Mouse (Mus musculus) lung, adult 2 months (tissue): ENCODE results near the gene Bend4. TPM values are rescaled to one million over a fixed set of nuclear protein-coding genes. Genes with fewer than 3 reads are reported as not detected.

Experiments
- DNase-seq: peaks from one replicate; pipeline ENCODE4 v3.0.0; 2022
- H3K4me1 ChIP-seq: fragments of 200-500 bp; 2 replicates; pipeline ENCODE4 v1.6.1; 2011; ENCODE audit warnings: low read length; ENCODE audit not compliant: control insufficient read depth, insufficient read depth
- H3K4me3 ChIP-seq: fragments of 200-500 bp; replicated peaks from 2 replicates; pipeline ENCODE3; 2011; ENCODE audit warnings: low read depth, mild to moderate bottlenecking, control low read depth, low read length; ENCODE audit errors: extremely low read depth
- CTCF ChIP-seq: fragments of 200-500 bp; IDR thresholded peaks from 2 replicates; pipeline ENCODE4 v1.5.1; 2011; ENCODE audit warnings: mild to moderate bottlenecking, low read length, control low read depth; ENCODE audit not compliant: insufficient read depth
- POLR2A ChIP-seq: fragments of 200-500 bp; IDR thresholded peaks from 2 replicates; pipeline ENCODE4 v1.6.1; 2011; ENCODE audit warnings: low read depth, mild to moderate bottlenecking, control low read depth, low read length, borderline replicate concordance; ENCODE audit errors: extremely low read depth
- WGBS: fragments of 180-500 bp; shearing (Covaris S2); methylation state at CpG from one replicate; pipeline ENCODE4 v1.1.7; 2018; 5-methylcytosine and 5-hydroxymethylcytosine counted together
- polyA plus RNA-seq: library from polyadenylated mRNA; depleted of rRNA; stranded (reverse); fragments of >200 nt; gene quantifications from 2 replicates; pipeline ENCODE4 v1.2.3, GENCODE M21; 2012

Gene Bend4
- polyA plus RNA-seq, 1 experiment, result 0.97 TPM

GRCm38 (mm10) chr5:67444217-67445050 is 16.3 kb upstream of the Bend4 start:
- TF ChIP-seq POLR2A, result no peak
- no peak for TF ChIP-seq CTCF
- no peaks in the 10 kb centered on the region for H3K4me1 ChIP-seq
- H3K4me3 ChIP-seq, result no peak overlapping the region
- whole genome bisulfite sequencing, result 28% methylated on average over 17 of the region's 17 CpGs
- DNase-seq, result no peak

DNA sequence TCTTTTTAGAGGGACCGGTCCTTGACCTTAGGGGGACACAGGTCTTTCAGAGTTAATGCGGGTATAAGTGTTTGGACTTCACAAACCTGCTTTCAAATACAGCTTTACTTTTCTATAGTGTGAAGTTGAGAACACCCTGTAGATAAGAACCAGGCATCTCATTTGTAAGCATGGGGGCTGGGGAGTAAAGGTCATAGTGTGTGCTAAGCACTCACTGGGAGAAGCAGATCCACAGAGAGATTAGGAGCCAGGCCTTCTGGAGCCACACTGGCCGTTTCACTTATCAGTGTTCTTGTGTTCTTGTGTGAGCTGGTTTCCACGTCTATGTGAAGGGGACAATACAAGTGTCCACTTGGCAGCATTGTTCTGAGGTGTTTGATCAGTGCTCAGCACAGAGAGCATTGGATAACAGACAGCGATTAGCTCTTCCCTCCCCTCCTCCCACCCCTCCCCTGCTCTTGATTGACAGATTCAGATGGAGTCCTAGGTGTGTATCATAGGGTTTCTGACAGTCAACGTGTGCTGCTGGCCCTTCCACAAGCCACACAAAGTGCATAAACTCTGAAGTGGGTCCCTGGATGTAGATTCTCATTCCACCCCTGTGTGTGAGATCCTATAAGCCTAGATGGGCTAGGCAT is 14.8 kb upstream of the Bend4 start:
- no peak for TF ChIP-seq CTCF
- TF ChIP-seq POLR2A, result no peak
- WGBS, result 48% methylated on average over 6 of the region's 6 CpGs
- no peaks in the 10 kb centered on the region for H3K4me1 ChIP-seq
- no peak overlapping the region for H3K4me3 ChIP-seq
- no peak for DNase-seq

DNA sequence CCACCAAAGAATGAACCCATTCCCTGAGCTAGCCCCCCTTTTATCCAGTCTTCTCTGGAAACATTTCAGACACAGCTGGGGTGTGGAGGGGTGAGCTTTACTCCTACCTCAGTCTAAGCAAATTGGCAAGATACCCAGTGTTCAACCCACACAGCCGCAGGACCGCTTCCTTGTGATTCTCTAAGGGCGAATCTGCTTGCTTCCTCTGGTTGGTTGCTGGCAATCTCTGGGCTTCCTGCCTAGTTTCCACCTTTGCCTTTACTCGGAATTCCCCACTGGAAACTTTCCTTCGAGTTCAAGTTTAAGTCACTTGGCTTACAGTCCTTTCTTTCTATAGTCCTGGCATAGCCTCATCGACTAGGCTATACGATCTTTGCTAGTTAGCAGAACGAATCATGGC is 12.5 kb upstream of the Bend4 start:
- 74% methylated on average over 8 of the region's 8 CpGs for WGBS
- Histone ChIP-seq H3K4me1 (no peaks in the 10 kb centered on the region), H3K4me3 (no peak overlapping the region)
- TF ChIP-seq CTCF (no peak), POLR2A (no peak)
- no peak for DNase-seq

DNA sequence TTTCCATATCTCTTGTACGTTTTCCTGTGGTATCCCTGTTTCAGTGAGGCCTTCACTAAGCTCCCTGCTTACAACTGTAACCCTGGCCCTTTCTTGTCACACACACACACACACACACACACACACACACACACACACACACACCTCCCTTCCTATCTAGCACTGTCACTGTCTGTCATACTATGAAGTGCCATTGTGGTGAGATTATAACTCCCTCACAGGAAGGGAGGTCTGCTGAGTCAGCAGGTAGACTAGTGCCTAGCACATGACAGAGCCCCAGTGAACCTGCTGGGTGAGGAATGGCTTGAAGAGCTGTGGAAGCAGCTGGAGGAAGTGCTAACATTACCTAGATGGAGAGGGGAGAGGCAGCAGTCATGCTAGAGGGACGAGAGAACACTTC is 9.3 kb upstream of the Bend4 start:
- Histone ChIP-seq H3K4me1 (no peaks in the 10 kb centered on the region), H3K4me3 (no peak overlapping the region)
- no peak for DNase-seq
- TF ChIP-seq POLR2A (no peak), CTCF (no peak)
- WGBS, result 31% methylated on average over 2 of the region's 2 CpGs

DNA sequence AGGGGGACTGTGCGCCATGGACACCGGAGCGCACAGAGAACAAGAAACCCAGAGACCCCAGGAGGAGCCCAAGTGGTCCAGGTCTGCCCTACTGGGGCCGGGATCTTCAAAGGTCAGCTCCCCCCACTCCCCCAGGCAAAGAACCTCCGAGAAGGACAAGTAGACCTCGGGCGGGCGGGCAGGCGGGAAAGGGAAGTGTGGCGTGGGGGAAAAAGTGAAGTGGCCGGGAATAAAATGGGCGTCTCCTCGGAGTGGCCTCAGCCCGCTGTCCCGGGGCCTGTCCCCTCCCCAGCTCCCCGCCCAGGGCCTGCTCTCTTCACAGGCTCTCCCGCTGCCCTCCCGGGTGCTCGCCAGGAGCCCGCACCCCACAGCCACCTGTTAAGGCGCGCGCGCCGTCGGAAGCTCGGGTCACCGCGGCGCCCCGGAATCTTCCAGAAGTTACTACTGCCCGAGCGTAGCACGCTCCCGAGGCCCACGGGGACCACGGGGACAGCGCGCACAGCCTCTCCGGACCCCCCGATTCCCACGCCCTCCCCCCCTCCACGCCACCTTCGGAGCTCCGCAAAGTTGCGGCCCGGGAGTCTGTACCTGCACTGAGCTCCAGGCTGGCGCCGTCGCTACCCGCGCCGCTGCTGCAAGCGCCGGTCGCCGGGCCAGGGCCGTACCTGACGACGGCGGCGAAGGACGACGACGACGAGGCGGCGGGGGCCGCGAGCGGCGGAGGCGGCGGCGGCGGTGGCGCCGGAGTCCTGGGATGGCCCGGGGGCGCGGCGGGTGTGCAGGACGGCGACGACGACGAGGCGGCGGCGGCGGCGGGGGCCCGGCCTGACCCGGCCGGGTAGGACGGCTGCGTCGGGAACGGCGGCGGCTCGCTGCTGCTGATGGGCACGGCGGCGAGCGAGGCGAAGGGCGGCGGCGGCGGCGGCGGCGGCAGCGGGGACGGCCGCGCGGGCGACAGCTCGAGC is 1.4 kb downstream of the Bend4 start:
- no peak for TF ChIP-seq CTCF
- no peaks in the 10 kb centered on the region for H3K4me1 ChIP-seq
- WGBS, result 4% methylated on average over 104 of the region's 121 CpGs
- peak overlapping the region; percentile 57 for H3K4me3 ChIP-seq
- peak; percentile 15 for DNase-seq

DNA sequence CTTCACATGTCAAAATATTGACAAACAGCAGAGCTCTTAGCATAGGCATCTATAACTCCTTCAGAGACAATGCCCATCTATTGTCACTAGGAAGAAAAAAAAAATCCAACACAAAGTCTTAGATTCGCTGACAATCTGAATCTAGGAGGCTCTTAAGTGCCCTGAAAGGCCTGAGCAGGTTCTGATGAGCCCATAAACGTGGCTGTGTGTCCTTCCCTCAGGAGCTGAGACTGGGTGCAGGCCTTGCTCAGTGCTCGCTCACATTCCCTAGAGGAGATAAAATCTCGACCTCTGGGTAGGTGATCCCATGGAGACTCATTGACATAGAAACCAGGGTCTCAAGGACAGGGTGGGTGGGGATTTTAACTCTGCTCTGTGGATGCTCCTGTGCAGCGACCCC is 2.1 kb downstream of the Bend4 start:
- no peak overlapping the region for H3K4me3 ChIP-seq
- 38% methylated on average over 5 of the region's 5 CpGs for whole genome bisulfite sequencing
- no peak for TF ChIP-seq CTCF
- no peak for TF ChIP-seq POLR2A
- no peak for DNase-seq
- H3K4me1 ChIP-seq, result no peaks in the 10 kb centered on the region

DNA sequence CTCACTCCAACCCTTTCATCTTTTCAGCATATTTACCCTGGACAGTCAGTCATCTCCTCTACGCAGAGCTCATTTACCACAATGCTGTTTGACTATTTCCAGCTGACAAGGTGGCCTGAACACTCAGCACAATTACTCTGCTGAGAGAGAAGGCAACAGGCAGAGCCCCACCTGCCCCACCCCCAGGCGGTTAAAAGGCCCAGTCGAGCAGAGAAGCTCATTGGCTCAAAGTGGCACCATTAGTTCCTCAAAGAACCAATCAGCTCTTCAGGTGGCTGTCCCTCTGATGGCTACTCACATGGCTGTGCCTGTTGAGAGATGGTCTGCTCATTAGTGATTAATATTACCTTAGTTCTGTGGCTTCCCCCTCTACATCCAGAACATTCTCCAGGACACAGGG is 3.5 kb downstream of the Bend4 start:
- H3K4me1 ChIP-seq, result no peaks in the 10 kb centered on the region
- no peak overlapping the region for H3K4me3 ChIP-seq
- TF ChIP-seq CTCF (no peak), POLR2A (no peak)
- no peak for DNase-seq
- 78% methylated on average over 3 of the region's 3 CpGs for WGBS

- no peak overlapping the region for H3K4me3 ChIP-seq
- TF ChIP-seq CTCF (no peak), POLR2A (no peak)
- no peaks in the 10 kb centered on the region for H3K4me1 ChIP-seq
- no peak for DNase-seq
- WGBS, result 81% methylated on average over 2 of the region's 2 CpGs
Measured at GRCm38 (mm10) chr5:67423963-67424362, 4.1 kb downstream of the Bend4 start.

- Histone ChIP-seq H3K4me1 (no peaks in the 10 kb centered on the region), H3K4me3 (no peak overlapping the region)
- TF ChIP-seq CTCF (no peak), POLR2A (no peak)
- DNase-seq, result no peak
- WGBS, result 87% methylated on average over 9 of the region's 9 CpGs
Measured at GRCm38 (mm10) chr5:67423326-67423725, 4.8 kb downstream of the Bend4 start.

DNA sequence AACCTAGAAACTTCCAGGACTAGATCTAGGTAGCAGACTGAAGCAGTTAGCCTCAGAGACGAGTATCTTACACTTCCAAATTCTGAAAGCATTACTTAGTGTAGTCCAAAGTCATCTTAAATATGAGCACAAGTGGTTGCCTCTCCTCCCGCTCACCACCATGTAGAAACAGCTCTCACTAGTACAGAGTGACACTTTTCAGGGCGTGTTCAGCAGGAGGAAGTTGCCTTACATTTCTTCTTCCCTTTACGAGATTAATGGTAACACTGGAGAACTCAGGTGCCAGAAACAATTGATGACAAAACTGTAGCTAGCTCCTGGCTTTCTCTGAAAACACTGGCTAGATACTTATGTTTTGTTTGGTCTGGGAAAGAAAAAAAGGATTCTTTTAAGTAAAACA is 8.7 kb downstream of the Bend4 start:
- no peaks in the 10 kb centered on the region for H3K4me1 ChIP-seq
- H3K4me3 ChIP-seq, result no peak overlapping the region
- TF ChIP-seq POLR2A (no peak), CTCF (no peak)
- DNase-seq, result no peak
- 53% methylated on average over 4 of the region's 4 CpGs for WGBS
